Mouse (Mus musculus) embryonic facial prominence, embryonic 13.5 days (tissue): Measurements from ENCODE around the gene Nol7. TPM values are rescaled to one million over a fixed set of nuclear protein-coding genes. Genes with fewer than 3 reads are reported as not detected.

Experiments
- ATAC-seq: fragments of 200-750 bp; cut with Nextera tagmentation; 2 replicates; pipeline ENCODE4 v1.8.0; 2017; ENCODE audit warnings: low read depth; ENCODE audit not compliant: insufficient number of reproducible peaks, insufficient read depth, low FRiP score, low TSS enrichment
- H3K27ac ChIP-seq: fragments of 300-500 bp; sonication (generic); 2 replicates; pipeline ENCODE4 v1.5.1; 2015; ENCODE audit warnings: moderate library complexity, mild to moderate bottlenecking, inconsistent platforms
- H3K27me3 ChIP-seq: fragments of 300-500 bp; sonication (generic); 2 replicates; pipeline ENCODE4 v1.6.1; 2015; ENCODE audit warnings: mild to moderate bottlenecking, inconsistent platforms
- H3K36me3 ChIP-seq: fragments of 300-500 bp; sonication (generic); 2 replicates; pipeline ENCODE4 v1.6.1; 2015; ENCODE audit warnings: mild to moderate bottlenecking, inconsistent platforms
- H3K4me1 ChIP-seq: fragments of 300-500 bp; sonication (generic); 2 replicates; pipeline ENCODE4 v1.6.1; 2015; ENCODE audit warnings: inconsistent platforms
- H3K4me2 ChIP-seq: fragments of 300-500 bp; sonication (generic); 2 replicates; pipeline ENCODE4 v1.6.1; 2015; ENCODE audit warnings: moderate library complexity, mild to moderate bottlenecking, inconsistent platforms
- H3K4me3 ChIP-seq: fragments of 300-500 bp; sonication (generic); 2 replicates; pipeline ENCODE4 v1.5.1; 2015; ENCODE audit warnings: mild to moderate bottlenecking, inconsistent platforms
- H3K9ac ChIP-seq: fragments of 300-500 bp; sonication (generic); 2 replicates; pipeline ENCODE4 v1.6.1; 2015; ENCODE audit warnings: mild to moderate bottlenecking, inconsistent platforms
- H3K9me3 ChIP-seq: fragments of 300-500 bp; sonication (generic); 2 replicates; pipeline ENCODE4 v1.6.1; 2016; ENCODE audit warnings: inconsistent platforms
- WGBS: fragments of 180-500 bp; shearing (Covaris S2); methylation state at CpG from one replicate; pipeline ENCODE4 v1.1.7; 2015; ENCODE audit warnings: mixed read lengths; 5-methylcytosine and 5-hydroxymethylcytosine counted together
- polyA plus RNA-seq: library from polyadenylated mRNA; unstranded; fragments of >200 nt; fragmentation: Nextera tagmentation; extraction: Ambion mirVana; gene quantifications from 2 replicates; pipeline ENCODE4 v1.2.1, GENCODE M21; 2015

Nol7 gene
- polyA plus RNA-seq, 1 experiment from 2014 or later = 163 TPM

- WGBS = 86% methylated on average over 1 of the region's 1 CpGs
- Histone ChIP-seq H3K9ac (no peak overlapping the region), H3K36me3 (peaks cover 54% of the 10 kb centered on the region), H3K27ac (no peak overlapping the region), H3K4me3 (no peak overlapping the region), H3K9me3 (no peaks in the 10 kb centered on the region), H3K4me2 (no peak overlapping the region), H3K27me3 (no peaks in the 10 kb centered on the region), H3K4me1 (no peaks in the 10 kb centered on the region)
- no peak for ATAC-seq
These were observed 25.3 kb upstream of the Nol7 start for GRCm38 (mm10) chr13:43372892-43373291.

GRCm38 (mm10) chr13:43374205-43374604 is 24.0 kb upstream of the Nol7 start:
- Histone ChIP-seq H3K9ac (no peak overlapping the region), H3K27me3 (no peaks in the 10 kb centered on the region), H3K36me3 (peaks cover 58% of the 10 kb centered on the region), H3K4me1 (no peaks in the 10 kb centered on the region), H3K4me3 (no peak overlapping the region), H3K4me2 (no peak overlapping the region), H3K9me3 (no peaks in the 10 kb centered on the region), H3K27ac (no peak overlapping the region)
- ATAC-seq = no peak
- WGBS = 84% methylated on average over 10 of the region's 10 CpGs

GRCm38 (mm10) chr13:43374918-43375432 is 23.2 kb upstream of the Nol7 start:
- Histone ChIP-seq H3K4me1 (no peaks in the 10 kb centered on the region), H3K4me3 (no peak overlapping the region), H3K27me3 (no peaks in the 10 kb centered on the region), H3K9ac (no peak overlapping the region), H3K4me2 (no peak overlapping the region), H3K9me3 (no peaks in the 10 kb centered on the region), H3K36me3 (peaks cover 58% of the 10 kb centered on the region), H3K27ac (peak overlapping the region; percentile 33; the same call in 1 of the 2 replicates)
- no peak for ATAC-seq
- WGBS = 55% methylated on average over 2 of the region's 2 CpGs

- peaks cover 37% of the 10 kb centered on the region for H3K36me3 ChIP-seq
- no peak overlapping the region for H3K4me3 ChIP-seq
- 78% methylated on average over 3 of the region's 3 CpGs for WGBS
- no peak overlapping the region for H3K4me2 ChIP-seq
- no peak overlapping the region for H3K9ac ChIP-seq
- H3K9me3 ChIP-seq = no peaks in the 10 kb centered on the region
- no peaks in the 10 kb centered on the region for H3K27me3 ChIP-seq
- ATAC-seq = no peak
- no peaks in the 10 kb centered on the region for H3K4me1 ChIP-seq
- H3K27ac ChIP-seq = no peak overlapping the region
These were observed 18.2 kb upstream of the Nol7 start for GRCm38 (mm10) chr13:43379989-43380388.

GRCm38 (mm10) chr13:43385321-43385720 is 12.9 kb upstream of the Nol7 start:
- H3K27ac ChIP-seq = no peak overlapping the region
- H3K27me3 ChIP-seq = no peaks in the 10 kb centered on the region
- WGBS = 95% methylated on average over 10 of the region's 10 CpGs
- no peak overlapping the region for H3K9ac ChIP-seq
- H3K4me1 ChIP-seq = no peaks in the 10 kb centered on the region
- H3K9me3 ChIP-seq = 0 out of 2 replicates have a peak, but pooled peaks cover 5% of the 10 kb centered on the region
- H3K4me3 ChIP-seq = no peak overlapping the region
- H3K36me3 ChIP-seq = peaks cover 31% of the 10 kb centered on the region
- no peak overlapping the region for H3K4me2 ChIP-seq
- ATAC-seq = no peak

GRCm38 (mm10) chr13:43397700-43398296 is 392 bp upstream of the Nol7 start:
- peaks cover 30% of the 10 kb centered on the region for H3K36me3 ChIP-seq
- no peak overlapping the region for H3K27ac ChIP-seq
- H3K4me2 ChIP-seq = peak overlapping the region; percentile 75
- no peak overlapping the region for H3K9ac ChIP-seq
- no peak; the same call in 1 of the 2 replicates for ATAC-seq
- peaks cover 7% of the 10 kb centered on the region for H3K4me1 ChIP-seq
- 53% methylated on average over 14 of the region's 17 CpGs for WGBS
- no peaks in the 10 kb centered on the region for H3K9me3 ChIP-seq
- H3K4me3 ChIP-seq = peak overlapping the region; percentile 85
- H3K27me3 ChIP-seq = no peaks in the 10 kb centered on the region

GRCm38 (mm10) chr13:43399576-43399975 is 1.4 kb downstream of the Nol7 start:
- H3K9me3 ChIP-seq = no peaks in the 10 kb centered on the region

GRCm38 (mm10) chr13:43412311-43412710 is 14.1 kb downstream of the Nol7 start:
- Histone ChIP-seq H3K4me1 (no peaks in the 10 kb centered on the region), H3K9ac (no peak overlapping the region), H3K27ac (no peak overlapping the region), H3K36me3 (peaks cover 73% of the 10 kb centered on the region), H3K4me3 (no peak overlapping the region), H3K27me3 (no peaks in the 10 kb centered on the region), H3K4me2 (no peak overlapping the region), H3K9me3 (no peaks in the 10 kb centered on the region)
- ATAC-seq = no peak
- 87% methylated on average over 7 of the region's 7 CpGs for WGBS

More at GRCm38 (mm10) chr13:43399576-43399975, 1.4 kb downstream of the Nol7 start:
- Histone ChIP-seq H3K36me3 (peaks cover 36% of the 10 kb centered on the region), H3K9ac (no peak overlapping the region), H3K4me3 (peak overlapping the region; percentile 85; the same call in 1 of the 2 replicates), H3K4me2 (peak overlapping the region; percentile 75), H3K27ac (no peak overlapping the region), H3K27me3 (no peaks in the 10 kb centered on the region), H3K4me1 (peaks cover 7% of the 10 kb centered on the region)
- 86% methylated on average over 5 of the region's 5 CpGs for WGBS
- ATAC-seq = no peak

- H3K4me1 ChIP-seq = no peaks in the 10 kb centered on the region
- no peak overlapping the region for H3K4me2 ChIP-seq
- H3K9ac ChIP-seq = no peak overlapping the region
- no peaks in the 10 kb centered on the region for H3K27me3 ChIP-seq
- ATAC-seq = no peak
- 87% methylated on average over 2 of the region's 2 CpGs for WGBS
- H3K27ac ChIP-seq = no peak overlapping the region
- peaks cover 69% of the 10 kb centered on the region for H3K36me3 ChIP-seq
- no peak overlapping the region for H3K4me3 ChIP-seq
- no peaks in the 10 kb centered on the region for H3K9me3 ChIP-seq
These were observed 15.4 kb downstream of the Nol7 start for GRCm38 (mm10) chr13:43413611-43414010.

- no peaks in the 10 kb centered on the region for H3K9me3 ChIP-seq
- no peaks in the 10 kb centered on the region for H3K27me3 ChIP-seq
- H3K4me1 ChIP-seq = no peaks in the 10 kb centered on the region
- no peak overlapping the region for H3K4me3 ChIP-seq
- peaks cover 74% of the 10 kb centered on the region for H3K36me3 ChIP-seq
- 82% methylated on average over 1 of the region's 1 CpGs for WGBS
- no peak overlapping the region for H3K9ac ChIP-seq
- H3K27ac ChIP-seq = no peak overlapping the region
- no peak overlapping the region for H3K4me2 ChIP-seq
- ATAC-seq = no peak
These were observed 17.1 kb downstream of the Nol7 start for GRCm38 (mm10) chr13:43415249-43415648.

GRCm38 (mm10) chr13:43428436-43428835 is 30.2 kb downstream of the Nol7 start:
- no peak overlapping the region for H3K4me3 ChIP-seq
- 79% methylated on average over 4 of the region's 4 CpGs for WGBS
- H3K9ac ChIP-seq = no peak overlapping the region
- no peaks in the 10 kb centered on the region for H3K27me3 ChIP-seq
- peaks cover 21% of the 10 kb centered on the region for H3K36me3 ChIP-seq
- no peak for ATAC-seq
- 0 out of 2 replicates have a peak, but pooled peaks cover 3% of the 10 kb centered on the region for H3K4me1 ChIP-seq
- no peaks in the 10 kb centered on the region for H3K9me3 ChIP-seq
- H3K4me2 ChIP-seq = no peak overlapping the region
- H3K27ac ChIP-seq = no peak overlapping the region

- Histone ChIP-seq H3K27me3 (no peaks in the 10 kb centered on the region), H3K4me1 (0 out of 2 replicates have a peak, but pooled peaks cover 3% of the 10 kb centered on the region), H3K27ac (no peak overlapping the region), H3K4me2 (no peak overlapping the region), H3K4me3 (no peak overlapping the region), H3K9ac (no peak overlapping the region), H3K9me3 (no peaks in the 10 kb centered on the region), H3K36me3 (peaks cover 16% of the 10 kb centered on the region)
- 68% methylated on average over 2 of the region's 2 CpGs for WGBS
- ATAC-seq = no peak
These were observed 35.2 kb downstream of the Nol7 start for GRCm38 (mm10) chr13:43433395-43433794.
